Mouse (Mus musculus): ENCODE results near the gene Krtap4-9.
"Not testable (repeated sequence)": the region's sequence is repeated elsewhere in the genome, so short reads cannot be mapped to it uniquely, and the experiment has no call there.

- not testable (repeated sequence) for TF ChIP-seq CTCF (IDR thresholded peaks at IDR 0.05; ENCODE audit: control insufficient read depth, insufficient read depth, insufficient read length); CEBPB (IDR thresholded peaks at IDR 0.05; ENCODE audit: low read depth); USF1 (IDR thresholded peaks at IDR 0.05; ENCODE audit: low read depth); MYOG (IDR thresholded peaks at IDR 0.05; ENCODE audit: control insufficient read depth, extremely low read depth, insufficient read length); MAX (IDR thresholded peaks at IDR 0.05)
Measured at GRCm38 (mm10) chr11:99804346-99804745, 19.3 kb downstream of the Krtap4-9 start, which contains the start of gene Gm11554.

All from C2C12 (cell line).